Mouse (Mus musculus) intestine, embryonic 16.5 days (tissue): ENCODE results near the gene Gjd3. TPM values are rescaled to one million over a fixed set of nuclear protein-coding genes. Genes with fewer than 3 reads are reported as not detected.

Experiments used
- ATAC-seq: fragments of 200-750 bp; cut with Nextera tagmentation; 2 replicates; pipeline ENCODE4 v1.8.0; 2017; ENCODE audit warnings: moderate TSS enrichment, moderate library complexity
- H3K27ac ChIP-seq: fragments of 300-500 bp; sonication (generic); 2 replicates; pipeline ENCODE4 v1.5.1; 2014; ENCODE audit warnings: mild to moderate bottlenecking, low read length
- H3K27me3 ChIP-seq: fragments of 300-500 bp; sonication (generic); replicated peaks from 2 replicates; pipeline ENCODE4 v1.6.1; 2014; ENCODE audit warnings: low read length, control low read depth, mixed read lengths; ENCODE audit not compliant: control insufficient read depth, insufficient read depth
- H3K36me3 ChIP-seq: fragments of 300-500 bp; sonication (generic); 2 replicates; pipeline ENCODE4 v1.6.1; 2014; ENCODE audit warnings: low read length, control low read depth; ENCODE audit not compliant: control insufficient read depth, insufficient read depth
- H3K4me1 ChIP-seq: fragments of 300-500 bp; sonication (generic); 2 replicates; pipeline ENCODE4 v1.6.1; 2014; ENCODE audit warnings: low read length, control low read depth, mixed read lengths; ENCODE audit not compliant: control insufficient read depth, insufficient read depth
- H3K4me2 ChIP-seq: fragments of 300-500 bp; sonication (generic); 2 replicates; pipeline ENCODE4 v1.6.1; 2014; ENCODE audit warnings: low read depth, low read length, control low read depth
- H3K4me3 ChIP-seq: fragments of 300-500 bp; sonication (generic); 2 replicates; pipeline ENCODE4 v1.5.1; 2014; ENCODE audit warnings: mild to moderate bottlenecking, low read length
- H3K9ac ChIP-seq: fragments of 300-500 bp; sonication (generic); 2 replicates; pipeline ENCODE4 v1.6.1; 2014; ENCODE audit warnings: low read depth, low read length
- H3K9me3 ChIP-seq: fragments of 300-500 bp; sonication (generic); 2 replicates; pipeline ENCODE4 v1.6.1; 2016; ENCODE audit warnings: low read length, control low read depth; ENCODE audit not compliant: control insufficient read depth
- WGBS: fragments of 180-500 bp; shearing (Covaris S2); extraction: QIAGEN DNeasy Blood & Tissue Kit; methylation state at CpG from one replicate; pipeline ENCODE4 v1.1.7; 2014; 5-methylcytosine and 5-hydroxymethylcytosine counted together
- polyA plus RNA-seq: library from polyadenylated mRNA; unstranded; fragments of >200 nt; fragmentation: Nextera tagmentation; extraction: Ambion mirVana; gene quantifications from 2 replicates; pipeline ENCODE4 v1.2.1, GENCODE M21; 2015

Gjd3 gene
- polyA plus RNA-seq, 1 experiment from 2014 or later: not detected

DNA sequence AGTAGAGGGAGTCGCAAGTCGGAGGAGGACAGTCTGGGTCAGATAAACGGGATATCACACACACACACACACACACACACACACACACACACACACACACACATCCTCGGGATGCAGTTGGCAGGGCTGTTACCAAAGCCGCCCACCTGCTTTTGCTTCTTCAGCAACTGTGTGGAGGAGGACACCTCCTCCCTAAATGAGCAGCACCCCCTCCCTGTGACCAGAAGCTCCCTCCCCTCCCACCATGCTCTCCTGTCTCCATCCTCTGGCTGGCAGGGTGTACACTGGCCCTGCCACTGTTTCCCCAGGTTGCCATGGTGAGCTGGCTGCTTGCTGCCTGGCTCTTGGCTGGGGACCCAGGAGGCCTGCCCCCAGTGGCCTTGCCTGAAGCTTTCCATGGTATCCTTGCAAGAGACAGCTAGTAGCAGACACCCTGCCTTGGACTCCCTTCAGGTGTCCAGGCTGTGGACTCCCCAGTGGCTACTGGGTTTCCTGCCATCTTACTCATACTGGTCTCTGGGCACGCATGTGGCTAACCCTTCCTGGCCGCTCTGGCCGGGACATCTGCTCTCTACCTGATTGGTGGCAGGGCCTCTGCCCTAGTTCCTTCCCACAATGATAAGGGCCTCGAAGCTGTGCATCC, 16.2 kb downstream of the Gjd3 start:
- peaks cover 96% of the 10 kb centered on the region for H3K4me1 ChIP-seq
- no peak for ATAC-seq
- peak overlapping the region; percentile 76 for H3K9ac ChIP-seq
- H3K9me3 ChIP-seq: no peaks in the 10 kb centered on the region
- H3K4me3 ChIP-seq: no peak overlapping the region
- peaks cover 27% of the 10 kb centered on the region for H3K36me3 ChIP-seq
- H3K27me3 ChIP-seq: no peaks in the 10 kb centered on the region
- H3K27ac ChIP-seq: no peak overlapping the region
- WGBS: 43% methylated on average over 9 of the region's 9 CpGs
- H3K4me2 ChIP-seq: peak overlapping the region; percentile 100

- Histone ChIP-seq H3K27me3 (no peaks in the 10 kb centered on the region), H3K9me3 (no peaks in the 10 kb centered on the region), H3K9ac (peak overlapping the region; percentile 76), H3K36me3 (peaks cover 20% of the 10 kb centered on the region), H3K4me1 (peaks cover 91% of the 10 kb centered on the region), H3K4me3 (peak overlapping the region; percentile 63), H3K4me2 (peak overlapping the region; percentile 100), H3K27ac (peak overlapping the region; percentile 97)
- no peak for ATAC-seq
- WGBS: 14% methylated on average over 11 of the region's 11 CpGs
Measured at GRCm38 (mm10) chr11:98965416-98966077, 17.3 kb downstream of the Gjd3 start.

GRCm38 (mm10) chr11:98964616-98965415, 18.0 kb downstream of the Gjd3 start:
- 21% methylated on average over 15 of the region's 15 CpGs for WGBS
- ATAC-seq: no peak

GRCm38 (mm10) chr11:98964201-98964615, 18.6 kb downstream of the Gjd3 start:
- H3K4me1 ChIP-seq: peaks cover 84% of the 10 kb centered on the region
- peak overlapping the region; percentile 76 for H3K9ac ChIP-seq
- 0 out of 2 replicates have a peak, but pooled peaks cover 8% of the 10 kb centered on the region for H3K36me3 ChIP-seq
- no peaks in the 10 kb centered on the region for H3K9me3 ChIP-seq
- H3K4me3 ChIP-seq: peak overlapping the region; percentile 63
- H3K27me3 ChIP-seq: no peaks in the 10 kb centered on the region
- no peak for ATAC-seq
- H3K27ac ChIP-seq: peak overlapping the region; percentile 97
- peak overlapping the region; percentile 100 for H3K4me2 ChIP-seq
- WGBS: 9% methylated on average over 6 of the region's 6 CpGs

More at GRCm38 (mm10) chr11:98964616-98965415, 18.0 kb downstream of the Gjd3 start:
- Histone ChIP-seq H3K4me1 (peaks cover 84% of the 10 kb centered on the region), H3K9me3 (no peaks in the 10 kb centered on the region), H3K36me3 (peaks cover 12% of the 10 kb centered on the region; the same call in 1 of the 2 replicates), H3K4me2 (peak overlapping the region; percentile 100), H3K27me3 (no peaks in the 10 kb centered on the region), H3K4me3 (peak overlapping the region; percentile 63), H3K9ac (peak overlapping the region; percentile 76), H3K27ac (peak overlapping the region; percentile 97)

- Histone ChIP-seq H3K27ac (peak overlapping the region; percentile 97), H3K4me1 (peaks cover 82% of the 10 kb centered on the region), H3K9me3 (no peaks in the 10 kb centered on the region), H3K27me3 (no peaks in the 10 kb centered on the region), H3K4me2 (peak overlapping the region; percentile 100), H3K36me3 (0 out of 2 replicates have a peak, but pooled peaks cover 6% of the 10 kb centered on the region), H3K4me3 (peak overlapping the region; percentile 63), H3K9ac (peak overlapping the region; percentile 76)
- 1% methylated on average over 29 of the region's 32 CpGs for WGBS
- peak; percentile 81 for ATAC-seq
Measured at GRCm38 (mm10) chr11:98963191-98964021, 19.4 kb downstream of the Gjd3 start.

- H3K4me1 ChIP-seq: peaks cover 73% of the 10 kb centered on the region
- H3K27me3 ChIP-seq: no peaks in the 10 kb centered on the region
- WGBS: 15% methylated on average over 12 of the region's 12 CpGs
Measured at GRCm38 (mm10) chr11:98962421-98963095, 20.3 kb downstream of the Gjd3 start.

GRCm38 (mm10) chr11:98961766-98962165, 21.1 kb downstream of the Gjd3 start:
- Histone ChIP-seq H3K4me1 (peaks cover 65% of the 10 kb centered on the region), H3K27me3 (no peaks in the 10 kb centered on the region)
- ATAC-seq: no peak

More at GRCm38 (mm10) chr11:98962421-98963095, 20.3 kb downstream of the Gjd3 start:
- Histone ChIP-seq H3K9ac (peak overlapping the region; percentile 76), H3K4me3 (peak overlapping the region; percentile 63), H3K27ac (peak overlapping the region; percentile 97), H3K36me3 (no peaks in the 10 kb centered on the region), H3K4me2 (peak overlapping the region; percentile 100), H3K9me3 (no peaks in the 10 kb centered on the region)
- no peak for ATAC-seq

DNA sequence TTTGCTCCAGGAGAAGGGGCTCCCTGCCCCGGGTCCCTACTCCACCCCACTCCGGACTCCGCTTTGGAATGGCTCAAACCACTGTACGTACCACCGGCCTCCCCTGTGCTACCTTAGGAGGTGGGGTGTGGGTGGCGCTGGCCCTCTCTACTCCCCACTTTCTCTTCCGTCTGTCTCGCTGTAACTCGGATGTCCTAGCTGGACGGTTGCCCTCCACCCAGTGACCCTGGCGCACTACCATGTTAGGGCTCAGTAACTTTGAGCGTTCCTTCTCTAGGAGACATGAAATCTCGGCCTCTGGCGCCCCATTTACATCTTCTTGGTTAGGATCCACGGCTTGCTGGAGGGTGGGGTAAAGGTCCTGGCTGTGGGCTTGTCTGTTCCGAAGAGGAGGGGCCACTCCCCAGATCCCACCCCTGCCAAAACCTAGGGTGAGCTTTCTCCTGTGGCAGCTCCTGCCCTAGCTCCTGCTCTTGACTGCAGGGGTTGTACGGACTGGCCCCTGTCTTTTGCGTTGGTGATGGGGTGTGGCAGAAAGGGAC, 21.7 kb downstream of the Gjd3 start:
- Histone ChIP-seq H3K4me2 (peak overlapping the region; percentile 100), H3K27ac (peak overlapping the region; percentile 97), H3K9ac (peak overlapping the region; percentile 76), H3K4me3 (peak overlapping the region; percentile 63), H3K4me1 (peaks cover 63% of the 10 kb centered on the region), H3K9me3 (no peaks in the 10 kb centered on the region), H3K36me3 (no peaks in the 10 kb centered on the region), H3K27me3 (no peaks in the 10 kb centered on the region)
- no peak for ATAC-seq
- 4% methylated on average over 18 of the region's 18 CpGs for WGBS

More at GRCm38 (mm10) chr11:98961766-98962165, 21.1 kb downstream of the Gjd3 start:
- no peaks in the 10 kb centered on the region for H3K36me3 ChIP-seq
- H3K9me3 ChIP-seq: no peaks in the 10 kb centered on the region
- H3K4me2 ChIP-seq: peak overlapping the region; percentile 100
- peak overlapping the region; percentile 76 for H3K9ac ChIP-seq
- peak overlapping the region; percentile 97 for H3K27ac ChIP-seq
- peak overlapping the region; percentile 63 for H3K4me3 ChIP-seq
- WGBS: 10% methylated on average over 8 of the region's 8 CpGs
